Mouse (Mus musculus) left cerebral cortex, adult 8-10 months (tissue): ENCODE results near the gene Hspa4l. TPM values are rescaled to one million over a fixed set of nuclear protein-coding genes. Genes with fewer than 3 reads are reported as not detected.
"Not testable (repeated sequence)": the region's sequence is repeated elsewhere in the genome, so short reads cannot be mapped to it uniquely, and the experiment has no call there.

Experiments used
- DNase-seq, 2 experiments: peaks; one replicate each; pipeline ENCODE4 v3.0.0; 2022; ENCODE audit warnings: low spot score in 2 of 2
- total RNA-seq, 4 experiments: library from RNA; stranded (reverse); gene quantifications; 2 replicates each; pipeline ENCODE4 v1.2.4; 2022

The Hspa4l gene
- total RNA-seq, 4 experiments from 2014 or later: 146 to 158 (median 154) TPM

- DNase-seq: no peak
Observed at GRCm38 (mm10) chr3:40809894-40810293, 65.6 kb downstream of the Hspa4l start.

GRCm38 (mm10) chr3:40813275-40813674 is 69.0 kb downstream of the Hspa4l start:
- no peak for DNase-seq

GRCm38 (mm10) chr3:40845521-40845920 is 101.2 kb downstream of the Hspa4l start:
- not testable (repeated sequence) for DNase-seq

Other genes with a start within 250 kb of the Hspa4l start
- 1 to 10 TPM; 6.3 to 7.6 (median 6.9) TPM for gene Intu, start 213.2 kb upstream of the Hspa4l start, total RNA-seq
- under 1 TPM in 3 of 4 experiments, not detected in 1; 0.30 to 0.34 (median 0.33) TPM for gene Slc25a31, start 35.6 kb upstream of the Hspa4l start, total RNA-seq
- 1 to 10 TPM; 3.6 to 6.4 (median 5.1) TPM for gene Plk4, start 55.5 kb downstream of the Hspa4l start, total RNA-seq
- 10 to 100 TPM; 15.3 to 19.8 (median 16.7) TPM for gene Mfsd8, start 102.4 kb downstream of the Hspa4l start, total RNA-seq
- gene Abhd18, start 102.5 kb downstream of the Hspa4l start, total RNA-seq: 10 to 100 TPM; 12.4 to 15.1 (median 13.3) TPM
- under 1 TPM in 2 of 4 experiments, not detected in 2; 0.15 to 0.41 TPM for gene 1700034I23Rik, start 158.0 kb downstream of the Hspa4l start, total RNA-seq
- gene Larp1b, start 205.3 kb downstream of the Hspa4l start, total RNA-seq: 10 to 100 TPM; 19.7 to 23.1 (median 22.4) TPM